In genomic region chr3:104671543-104671942, GRCm38 (mm10) we compare ENCODE assay signal across 9 mouse cellular contexts. TPM values are rescaled to one million over a fixed set of nuclear protein-coding genes. Genes with fewer than 3 reads are reported as not detected.
DNase-seq lines count a peak whose midpoint lies in the region; ATAC-seq and TF ChIP-seq lines count a peak whose summit lies in the region.
"Had no signal": no experiment of that assay in that cellular context is flagged by ENCODE, and none has a peak within 500 bp of the region (broad histone marks: within the 10 kb centered on the region; RNA-seq: fewer than 3 reads in every experiment).

No protein-coding gene starts in this region.

- H3K9me3 ChIP-seq in kidney, embryonic 15.5 days (replicated peaks), result no peaks in the 10 kb centered on the region
- H3K9me3 ChIP-seq: embryonic facial prominence, embryonic 12.5 days had no signal

- intact Hi-C loops in left cerebral cortex, postnatal 36 days (cut with DNase I), result no loop called here

- peak overlapping the region; percentile 85 for H3K27ac ChIP-seq in kidney, embryonic 15.5 days
- peak overlapping the region; percentile 85 for H3K27ac ChIP-seq in small intestine, adult 2 months (ENCODE audit: insufficient read depth, low read depth, low read length)
- H3K27ac ChIP-seq: embryonic facial prominence, embryonic 12.5 days had no signal

- H3K9ac ChIP-seq in kidney, embryonic 15.5 days, result no peak overlapping the region
- H3K9ac ChIP-seq: embryonic facial prominence, embryonic 12.5 days had no signal

- TF ChIP-seq POLR2A in small intestine, adult 2 months (IDR thresholded peaks at IDR 0.05; ENCODE audit: low read depth, low read length), result no peak

- no peak for TF ChIP-seq CTCF in small intestine, adult 2 months (IDR thresholded peaks at IDR 0.05; ENCODE audit: extremely low read depth, insufficient read length, insufficient replicate concordance, low read depth, low read length)

- ATAC-seq in kidney, embryonic 15.5 days (replicated peaks; ENCODE audit: low FRiP score), result peak; percentile 52

- peaks cover 65% of the 10 kb centered on the region for H3K4me1 ChIP-seq in kidney, embryonic 15.5 days
- H3K4me1 ChIP-seq in small intestine, adult 2 months (ENCODE audit: control insufficient read depth, insufficient read depth, insufficient read length, low read length), result peaks cover 36% of the 10 kb centered on the region

- 45% methylated on average over 6 of the region's 6 CpGs for WGBS in kidney, embryonic 15.5 days
- WGBS in small intestine, adult 2 months, result 22% methylated on average over 6 of the region's 6 CpGs

- H3K36me3 ChIP-seq in kidney, embryonic 15.5 days, result no peaks in the 10 kb centered on the region
- H3K36me3 ChIP-seq in small intestine, adult 2 months (ENCODE audit: control insufficient read depth, insufficient read depth, low read length), result no peaks in the 10 kb centered on the region
- H3K36me3 ChIP-seq: embryonic facial prominence, embryonic 12.5 days had no signal

- no peaks in the 10 kb centered on the region for H3K27me3 ChIP-seq in kidney, embryonic 15.5 days
- no peaks in the 10 kb centered on the region for H3K27me3 ChIP-seq in small intestine, adult 2 months (ENCODE audit: control insufficient read depth, insufficient read depth, low read length)
- H3K27me3 ChIP-seq: embryonic facial prominence, embryonic 12.5 days had no signal

- no peak for DNase-seq in kidney, postnatal 25 days
- peak; percentile 71 for DNase-seq in brain, adult 2 months (ENCODE audit: low read depth, low spot score)
- DNase-seq in left cerebral cortex, postnatal 36 days (ENCODE audit: low spot score in 2 of 2), result peak; percentile 29 to 32
- DNase-seq in natural killer cell, adult 2 months (ENCODE audit: low spot score in 2 of 2), result no peak
- no peak for DNase-seq in urinary bladder, postnatal 14 days (ENCODE audit: low spot score)
- no peak for DNase-seq in kidney, adult 9 months

- H3K4me2 ChIP-seq in kidney, embryonic 15.5 days, result no peak overlapping the region
- H3K4me2 ChIP-seq: embryonic facial prominence, embryonic 12.5 days had no signal

- H3K4me3 ChIP-seq in kidney, embryonic 15.5 days (replicated peaks), result no peak overlapping the region
- no peak overlapping the region for H3K4me3 ChIP-seq in small intestine, adult 2 months (ENCODE audit: low read depth, low read length)
- H3K4me3 ChIP-seq: embryonic facial prominence, embryonic 12.5 days had no signal

RNA-seq across cellular contexts. Expression of gene Slc16a1, which starts 33.1 kb away (rescaled TPM):
- 47.9 and 48.5 TPM in 2 replicates for polyA plus RNA-seq in kidney, embryonic 15.5 days (2015; fragmentation: Nextera tagmentation; extraction: Ambion mirVana)
- total RNA-seq in left cerebral cortex, postnatal 36 days (2021), result 10 to 100 TPM; 19.2 to 26.8 TPM
- 8.3 and 17.1 TPM in 2 replicates for polyA plus RNA-seq in small intestine, adult 2 months (2012; rRNA removed)

Comparison
In these comparisons a context has a peak if more than half of its experiments do, and no peak if none do; other contexts are left out.
1. DNase-seq: peak in brain, adult 2 months (single experiment) and left cerebral cortex, postnatal 36 days (2 of 2); none in kidney, postnatal 25 days (0 of 2), natural killer cell, adult 2 months (0 of 2), urinary bladder, postnatal 14 days (single experiment) and kidney, adult 9 months (single experiment).